Mouse (Mus musculus) C2C12 (cell line): ENCODE data around the gene Strc.

Source experiments
- CEBPB ChIP-seq: IDR thresholded peaks from one replicate; pipeline ENCODE4 v1.6.1; 2011; ENCODE audit warnings: low read depth, mild to moderate bottlenecking, control low read depth, moderate library complexity
- CTCF ChIP-seq: IDR thresholded peaks from one replicate; pipeline ENCODE4 v1.5.1; 2011; ENCODE audit not compliant: control insufficient read depth, insufficient read depth, insufficient read length
- MAX ChIP-seq: IDR thresholded peaks from one replicate; pipeline ENCODE4 v1.6.1; 2011; ENCODE audit warnings: mild to moderate bottlenecking, control low read depth
- MYOG ChIP-seq: IDR thresholded peaks from one replicate; pipeline ENCODE4 v1.6.1; 2011; ENCODE audit not compliant: control insufficient read depth, insufficient read length; ENCODE audit errors: extremely low read depth
- USF1 ChIP-seq: IDR thresholded peaks from one replicate; pipeline ENCODE4 v1.6.1; 2011; ENCODE audit warnings: low read depth, mild to moderate bottlenecking, control low read depth, moderate library complexity

GRCm38 (mm10) chr2:121359461-121359860 is 27.5 kb downstream of the Strc start:
- TF ChIP-seq MYOG (no peak), CTCF (no peak), CEBPB (no peak), MAX (no peak), USF1 (no peak)
